Mouse (Mus musculus) MEL (cell line): ENCODE measurements around the gene Gstm7. TPM values are rescaled to one million over a fixed set of nuclear protein-coding genes. Genes with fewer than 3 reads are reported as not detected.
"Not testable (repeated sequence)": the region's sequence is repeated elsewhere in the genome, so short reads cannot be mapped to it uniquely, and the experiment has no call there.

Source experiments
- DNase-seq: peaks from one replicate; pipeline ENCODE4 v3.0.0; 2011; ENCODE audit warnings: low read depth, low spot score
- H3K27ac ChIP-seq: 2 replicates; pipeline ENCODE4 v1.5.1; 2012; ENCODE audit warnings: low read depth, mild to moderate bottlenecking, control low read depth, low read length, moderate library complexity; ENCODE audit not compliant: control insufficient read depth
- H3K27me3 ChIP-seq, 2 experiments: fragments of 150-350 bp in 1 of 2; sonication (generic) in 1 of 2; 2 replicates each; pipeline ENCODE4 v1.6.1; 2012; ENCODE audit warnings: low read length in 2 of 2, mild to moderate bottlenecking in 2 of 2, improper control_type of control experiment in 1 of 2, moderate library complexity in 1 of 2; ENCODE audit not compliant: insufficient read depth in 2 of 2, control insufficient read depth in 1 of 2
- H3K36me3 ChIP-seq, 2 experiments: 2 replicates each; pipeline ENCODE4 v1.6.1; 2012 to 2014; ENCODE audit warnings: low read length in 2 of 2, improper control_type of control experiment in 1 of 2, inconsistent platforms in 1 of 2, mild to moderate bottlenecking in 1 of 2; ENCODE audit not compliant: insufficient read depth in 2 of 2, control insufficient read depth in 1 of 2
- H3K4me1 ChIP-seq, 2 experiments: fragments of 150-350 bp in 1 of 2; sonication (generic) in 1 of 2; 2 replicates each; pipeline ENCODE4 v1.6.1; 2012; ENCODE audit warnings: low read length in 2 of 2, improper control_type of control experiment in 1 of 2, mild to moderate bottlenecking in 1 of 2; ENCODE audit not compliant: insufficient read depth in 2 of 2, control insufficient read depth in 1 of 2
- H3K4me3 ChIP-seq, 2 experiments: fragments of 150-350 bp in 1 of 2; sonication (generic) in 1 of 2; 2 replicates each; pipeline ENCODE4 v1.5.1; 2012; ENCODE audit warnings: low read depth in 2 of 2, low read length in 2 of 2, mild to moderate bottlenecking in 2 of 2, moderate library complexity in 2 of 2, control low read depth in 1 of 2, improper control_type of control experiment in 1 of 2; ENCODE audit not compliant: control insufficient read depth in 1 of 2, insufficient read depth in 1 of 2
- H3K79me2 ChIP-seq: 2 replicates; pipeline ENCODE4 v1.6.1; 2012; ENCODE audit warnings: mild to moderate bottlenecking, low read length, moderate library complexity; ENCODE audit not compliant: control insufficient read depth, poor library complexity, insufficient read depth
- H3K9ac ChIP-seq: 2 replicates; pipeline ENCODE4 v1.6.1; 2012; ENCODE audit warnings: low read depth, mild to moderate bottlenecking, control low read depth, low read length, moderate library complexity; ENCODE audit not compliant: control insufficient read depth, poor library complexity, severe bottlenecking
- H3K9me3 ChIP-seq: fragments of 150-350 bp; sonication (generic); replicated peaks from 2 replicates; pipeline ENCODE4 v1.6.1; 2012; ENCODE audit warnings: mild to moderate bottlenecking, low read length, improper control_type of control experiment, moderate library complexity; ENCODE audit not compliant: insufficient read depth
- BHLHE40 ChIP-seq: IDR thresholded peaks from 2 replicates; pipeline ENCODE4 v1.6.1; 2012; ENCODE audit warnings: low read depth, mild to moderate bottlenecking, inconsistent platforms, low read length, improper control_type of control experiment, borderline replicate concordance
- CTCF ChIP-seq, 3 experiments: IDR thresholded peaks in 2 of 3; conservative IDR thresholded peaks in 1 of 3; 2 replicates each; pipeline ENCODE4 v1.5.1; 2011 to 2012; ENCODE audit warnings: low read length in 3 of 3, low read depth in 2 of 3, mild to moderate bottlenecking in 2 of 3, improper control_type of control experiment in 1 of 3, inconsistent platforms in 1 of 3, mixed read lengths in 1 of 3, moderate library complexity in 1 of 3; ENCODE audit not compliant: control insufficient read depth in 1 of 3, insufficient read depth in 1 of 3, poor library complexity in 1 of 3, severe bottlenecking in 1 of 3
- GABPA ChIP-seq: IDR thresholded peaks from 2 replicates; pipeline ENCODE4 v1.6.1; 2012; ENCODE audit warnings: low read depth, mild to moderate bottlenecking, inconsistent platforms, low read length, improper control_type of control experiment, moderate library complexity
- MAFK ChIP-seq: IDR thresholded peaks from 2 replicates; pipeline ENCODE4 v1.6.1; 2011; ENCODE audit warnings: low read depth, mild to moderate bottlenecking, low read length, improper control_type of control experiment, borderline replicate concordance
- MXI1 ChIP-seq: IDR thresholded peaks from 2 replicates; pipeline ENCODE4 v1.6.1; 2011; ENCODE audit warnings: mild to moderate bottlenecking, low read depth, low read length, improper control_type of control experiment
- MYC ChIP-seq: IDR thresholded peaks from 2 replicates; pipeline ENCODE4 v1.6.1; 2011; ENCODE audit warnings: low read depth, mild to moderate bottlenecking, low read length, improper control_type of control experiment, moderate library complexity
- POLR2AphosphoS5 ChIP-seq: IDR thresholded peaks from 2 replicates; pipeline ENCODE4 v1.6.1; 2012; ENCODE audit warnings: low read depth, borderline replicate concordance, mild to moderate bottlenecking, inconsistent platforms, low read length, moderate library complexity, mixed read lengths
- RAD21 ChIP-seq: IDR thresholded peaks from 2 replicates; pipeline ENCODE4 v1.6.1; 2011; ENCODE audit warnings: mild to moderate bottlenecking, low read depth, low read length, improper control_type of control experiment
- SMC3 ChIP-seq: IDR thresholded peaks from 2 replicates; pipeline ENCODE4 v1.6.1; 2011; ENCODE audit warnings: low read depth, low read length, improper control_type of control experiment
- TAL1 ChIP-seq: IDR thresholded peaks from 2 replicates; pipeline ENCODE4 v1.6.1; 2012; ENCODE audit warnings: mild to moderate bottlenecking, inconsistent platforms, low read length, moderate library complexity, mixed read lengths
- UBTF ChIP-seq: IDR thresholded peaks from 2 replicates; pipeline ENCODE4 v1.6.1; 2012; ENCODE audit warnings: low read depth, mild to moderate bottlenecking, inconsistent platforms, low read length, improper control_type of control experiment, moderate library complexity, borderline replicate concordance; ENCODE audit not compliant: insufficient read depth
- ZC3H11A ChIP-seq: IDR thresholded peaks from 2 replicates; pipeline ENCODE4 v1.6.1; 2012; ENCODE audit warnings: low read depth, mild to moderate bottlenecking, inconsistent platforms, low read length, improper control_type of control experiment
- ZNF384 ChIP-seq: IDR thresholded peaks from 2 replicates; pipeline ENCODE4 v1.6.1; 2012; ENCODE audit warnings: low read depth, mild to moderate bottlenecking, inconsistent platforms, low read length, improper control_type of control experiment
- polyA plus RNA-seq, 2 experiments: library from polyadenylated mRNA; stranded (reverse) in 1 of 2; unstranded in 1 of 2; fragments of >175 nt in 1 of 2; fragments of >200 nt in 1 of 2; gene quantifications; 2 replicates each; pipeline versions ENCODE4 v1.2.1 to v1.2.4; 2012; ENCODE audit warnings: low replicate concordance in 2 of 2, low read depth in 1 of 2; ENCODE audit not compliant: insufficient read length in 2 of 2, insufficient read depth in 1 of 2, missing spikeins in 1 of 2
- total RNA-seq: library from RNA; depleted of rRNA; stranded (reverse); fragments of 300-350 nt; gene quantifications from 2 replicates; pipeline ENCODE4 v1.2.3, GENCODE M21; 2012

Gstm7 gene
- total and polyA plus RNA-seq, 3 experiments, result 0.24 TPM; not detected in 2

- Histone ChIP-seq H3K4me1 (no peaks in the 10 kb centered on the region), H3K4me3 (no peak overlapping the region), H3K9me3 (no peaks in the 10 kb centered on the region), H3K9ac (no peak overlapping the region), H3K27me3 (peaks cover 2 to 6% of the 10 kb centered on the region in 2 experiments), H3K36me3 (no peaks in the 10 kb centered on the region), H3K79me2 (no peaks in the 10 kb centered on the region), H3K27ac (no peak overlapping the region)
- TF ChIP-seq ZC3H11A (peak; percentile 45), TAL1 (no peak), RAD21 (peak; percentile 59), SMC3 (peak; percentile 52), POLR2AphosphoS5 (no peak), CTCF (IDR thresholded peaks at IDR 0.05 in 2 of 3, conservative IDR thresholded peaks at IDR 0.05 in 1 of 3; ENCODE audit: control insufficient read depth in 1 of 3, insufficient read depth in 1 of 3, low read depth in 2 of 3, low read length in 3 of 3, poor library complexity in 1 of 3, severe bottlenecking in 1 of 3) (peak; percentile 75 to 93 (median 79))
- peak; percentile 66 for DNase-seq
Measured at GRCm38 (mm10) chr3:107953328-107953755, 21.7 kb upstream of the Gstm7 start.

GRCm38 (mm10) chr3:107950531-107950930 is 18.9 kb upstream of the Gstm7 start:
- Histone ChIP-seq H3K27me3 (peaks cover 0 to 3% of the 10 kb centered on the region in 2 experiments; a peak in 3 of 4 replicates), H3K79me2 (no peaks in the 10 kb centered on the region), H3K27ac (no peak overlapping the region), H3K4me3 (no peak overlapping the region), H3K4me1 (no peaks in the 10 kb centered on the region), H3K9ac (no peak overlapping the region), H3K36me3 (no peaks in the 10 kb centered on the region), H3K9me3 (no peaks in the 10 kb centered on the region)
- DNase-seq, result no peak
- TF ChIP-seq TAL1 (no peak), GABPA (no peak), MXI1 (no peak), BHLHE40 (no peak), ZNF384 (no peak), UBTF (no peak), MAFK (no peak), MYC (no peak)

- H3K9ac ChIP-seq, DNase-seq, H3K79me2 ChIP-seq, H3K27ac ChIP-seq, H3K4me1 ChIP-seq, H3K9me3 ChIP-seq, H3K27me3 ChIP-seq, H3K4me3 ChIP-seq, H3K36me3 ChIP-seq: not testable (repeated sequence)
Measured at GRCm38 (mm10) chr3:107949461-107949860, 17.8 kb upstream of the Gstm7 start.
